Mouse (Mus musculus): ENCODE measurements around the gene Osbpl8. TPM values are rescaled to one million over a fixed set of nuclear protein-coding genes. Genes with fewer than 3 reads are reported as not detected.

Gene Osbpl8
- total and polyA plus RNA-seq, 2 experiments from 2014 or later, result 15.0 to 45.6 TPM

GRCm38 (mm10) chr10:111171246-111171934, 6.8 kb downstream of the Osbpl8 start:
- H3K4me1 ChIP-seq (ENCODE audit: insufficient read depth, low read length), result no peaks in the 10 kb centered on the region
- no peak for ATAC-seq (ENCODE audit: low FRiP score)
- H3K27ac ChIP-seq (ENCODE audit: low read depth, low read length), result no peak overlapping the region
- no peak overlapping the region for H3K4me3 ChIP-seq (ENCODE audit: low read depth, low read length)
- WGBS, result 93% methylated on average over 15 of the region's 15 CpGs
- no peaks in the 10 kb centered on the region for H3K9me3 ChIP-seq (ENCODE audit: low read length)
- no peak overlapping the region for H3K4me2 ChIP-seq (ENCODE audit: low read depth, low read length, poor library complexity, severe bottlenecking)
- H3K9ac ChIP-seq (replicated peaks; ENCODE audit: low read length, poor library complexity, severe bottlenecking), result no peak overlapping the region
- TF ChIP-seq CTCF (IDR thresholded peaks at IDR 0.05), result no peak
- H3K27me3 ChIP-seq (ENCODE audit: insufficient read depth, low read length), result no peaks in the 10 kb centered on the region
- no peaks in the 10 kb centered on the region for H3K36me3 ChIP-seq (ENCODE audit: insufficient read depth, low read length)
- no peak for DNase-seq (ENCODE audit: low spot score)

- H3K4me2 ChIP-seq (ENCODE audit: low read depth, low read length, poor library complexity, severe bottlenecking), result no peak overlapping the region
- DNase-seq (ENCODE audit: low spot score), result no peak
- ATAC-seq (ENCODE audit: low FRiP score), result no peak
- no peaks in the 10 kb centered on the region for H3K27me3 ChIP-seq (ENCODE audit: insufficient read depth, low read length)
- H3K9ac ChIP-seq (replicated peaks; ENCODE audit: low read length, poor library complexity, severe bottlenecking), result no peak overlapping the region
- no peaks in the 10 kb centered on the region for H3K36me3 ChIP-seq (ENCODE audit: insufficient read depth, low read length)
- no peak overlapping the region for H3K4me3 ChIP-seq (ENCODE audit: low read depth, low read length)
- no peaks in the 10 kb centered on the region for H3K4me1 ChIP-seq (ENCODE audit: insufficient read depth, low read length)
- H3K27ac ChIP-seq (ENCODE audit: low read depth, low read length), result no peak overlapping the region
- WGBS, result 82% methylated on average over 7 of the region's 7 CpGs
- no peaks in the 10 kb centered on the region for H3K9me3 ChIP-seq (ENCODE audit: low read length)
- TF ChIP-seq CTCF (IDR thresholded peaks at IDR 0.05), result no peak
Observed at GRCm38 (mm10) chr10:111173589-111174247, 9.2 kb downstream of the Osbpl8 start.

GRCm38 (mm10) chr10:111177336-111177735, 12.8 kb downstream of the Osbpl8 start:
- DNase-seq (ENCODE audit: low spot score), result no peak
- H3K9me3 ChIP-seq (ENCODE audit: low read length), result no peaks in the 10 kb centered on the region
- H3K36me3 ChIP-seq (ENCODE audit: insufficient read depth, low read length), result no peaks in the 10 kb centered on the region
- no peaks in the 10 kb centered on the region for H3K4me1 ChIP-seq (ENCODE audit: insufficient read depth, low read length)
- ATAC-seq (ENCODE audit: low FRiP score), result no peak
- 80% methylated on average over 8 of the region's 8 CpGs for WGBS
- H3K9ac ChIP-seq (replicated peaks; ENCODE audit: low read length, poor library complexity, severe bottlenecking), result no peak overlapping the region
- no peaks in the 10 kb centered on the region for H3K27me3 ChIP-seq (ENCODE audit: insufficient read depth, low read length)
- TF ChIP-seq CTCF (IDR thresholded peaks at IDR 0.05), result no peak
- H3K4me3 ChIP-seq (ENCODE audit: low read depth, low read length), result no peak overlapping the region
- H3K27ac ChIP-seq (ENCODE audit: low read depth, low read length), result no peak overlapping the region
- no peak overlapping the region for H3K4me2 ChIP-seq (ENCODE audit: low read depth, low read length, poor library complexity, severe bottlenecking)

GRCm38 (mm10) chr10:111178024-111178423, 13.5 kb downstream of the Osbpl8 start:
- Histone ChIP-seq H3K27me3 (ENCODE audit: insufficient read depth, low read length) (no peaks in the 10 kb centered on the region), H3K9ac (replicated peaks; ENCODE audit: low read length, poor library complexity, severe bottlenecking) (no peak overlapping the region), H3K36me3 (ENCODE audit: insufficient read depth, low read length) (no peaks in the 10 kb centered on the region), H3K27ac (ENCODE audit: low read depth, low read length) (no peak overlapping the region), H3K4me2 (ENCODE audit: low read depth, low read length, poor library complexity, severe bottlenecking) (no peak overlapping the region), H3K4me1 (ENCODE audit: insufficient read depth, low read length) (no peaks in the 10 kb centered on the region), H3K9me3 (ENCODE audit: low read length) (no peaks in the 10 kb centered on the region), H3K4me3 (ENCODE audit: low read depth, low read length) (no peak overlapping the region)
- TF ChIP-seq CTCF (IDR thresholded peaks at IDR 0.05), result no peak
- no peak for DNase-seq (ENCODE audit: low spot score)
- no peak for ATAC-seq (ENCODE audit: low FRiP score)
- WGBS, result 92% methylated on average over 7 of the region's 7 CpGs

- ATAC-seq (ENCODE audit: low FRiP score) (no peak), DNase-seq (ENCODE audit: low spot score) (no peak)
Observed at GRCm38 (mm10) chr10:111180633-111181032, 16.1 kb downstream of the Osbpl8 start.

GRCm38 (mm10) chr10:111183634-111184270, 19.2 kb downstream of the Osbpl8 start:
- Histone ChIP-seq H3K27ac (ENCODE audit: low read depth, low read length) (no peak overlapping the region), H3K27me3 (ENCODE audit: insufficient read depth, low read length) (no peaks in the 10 kb centered on the region), H3K4me1 (ENCODE audit: insufficient read depth, low read length) (no peaks in the 10 kb centered on the region; the same call in 1 of the 2 replicates), H3K4me3 (ENCODE audit: low read depth, low read length) (no peak overlapping the region), H3K4me2 (ENCODE audit: low read depth, low read length, poor library complexity, severe bottlenecking) (no peak overlapping the region), H3K9ac (replicated peaks; ENCODE audit: low read length, poor library complexity, severe bottlenecking) (no peak overlapping the region), H3K9me3 (ENCODE audit: low read length) (no peaks in the 10 kb centered on the region), H3K36me3 (ENCODE audit: insufficient read depth, low read length) (no peaks in the 10 kb centered on the region)
- peak; percentile 51 for DNase-seq (ENCODE audit: low spot score)
- 75% methylated on average over 7 of the region's 7 CpGs for WGBS
- no peak for TF ChIP-seq CTCF (IDR thresholded peaks at IDR 0.05)
- ATAC-seq (ENCODE audit: low FRiP score), result no peak

More at GRCm38 (mm10) chr10:111180633-111181032, 16.1 kb downstream of the Osbpl8 start:
- Histone ChIP-seq H3K9ac (replicated peaks; ENCODE audit: low read length, poor library complexity, severe bottlenecking) (no peak overlapping the region), H3K9me3 (ENCODE audit: low read length) (no peaks in the 10 kb centered on the region), H3K4me3 (ENCODE audit: low read depth, low read length) (no peak overlapping the region), H3K4me2 (ENCODE audit: low read depth, low read length, poor library complexity, severe bottlenecking) (no peak overlapping the region), H3K27ac (ENCODE audit: low read depth, low read length) (no peak overlapping the region), H3K27me3 (ENCODE audit: insufficient read depth, low read length) (no peaks in the 10 kb centered on the region), H3K36me3 (ENCODE audit: insufficient read depth, low read length) (no peaks in the 10 kb centered on the region), H3K4me1 (ENCODE audit: insufficient read depth, low read length) (no peaks in the 10 kb centered on the region; the same call in 1 of the 2 replicates)
- 17% methylated on average over 3 of the region's 3 CpGs for WGBS
- peak; percentile 45 for TF ChIP-seq CTCF (IDR thresholded peaks at IDR 0.05)

Data from midbrain, postnatal 0 days (tissue).